Mouse (Mus musculus): ENCODE measurements at regions not wholly inside any gene's neighbourhood (a gene's known extent, or its start where the extent isn't known, plus 50 kb on each side); places are given as distances from the start of the nearest gene placed in this dataset.

GRCm38 (mm10) chr6:135642711-135643110, 280.4 kb downstream of the Emp1 start:
- WGBS (ENCODE audit: insufficient replicate concordance) = 62% methylated on average over 5 of the region's 5 CpGs
- no peak overlapping the region for H3K4me3 ChIP-seq
- ATAC-seq = no peak
- H3K9ac ChIP-seq = no peak overlapping the region
- H3K27me3 ChIP-seq (replicated peaks) = no peaks in the 10 kb centered on the region
- no peaks in the 10 kb centered on the region for H3K9me3 ChIP-seq (replicated peaks)
- no peak overlapping the region for H3K4me2 ChIP-seq
- H3K36me3 ChIP-seq = no peaks in the 10 kb centered on the region
- H3K4me1 ChIP-seq = no peaks in the 10 kb centered on the region
- H3K27ac ChIP-seq = no peak overlapping the region

GRCm38 (mm10) chr6:135646177-135646576, 283.8 kb downstream of the Emp1 start:
- no peaks in the 10 kb centered on the region for H3K9me3 ChIP-seq (replicated peaks)
- no peak for ATAC-seq
- no peaks in the 10 kb centered on the region for H3K36me3 ChIP-seq
- no peaks in the 10 kb centered on the region for H3K27me3 ChIP-seq (replicated peaks)
- no peak overlapping the region for H3K27ac ChIP-seq
- no peak overlapping the region for H3K4me2 ChIP-seq
- WGBS (ENCODE audit: insufficient replicate concordance) = 32% methylated on average over 1 of the region's 1 CpGs
- H3K9ac ChIP-seq = no peak overlapping the region
- H3K4me1 ChIP-seq = no peaks in the 10 kb centered on the region
- no peak overlapping the region for H3K4me3 ChIP-seq

- H3K36me3 ChIP-seq = no peaks in the 10 kb centered on the region
- H3K27ac ChIP-seq = no peak overlapping the region
- ATAC-seq = no peak
- no peaks in the 10 kb centered on the region for H3K9me3 ChIP-seq (replicated peaks)
- H3K9ac ChIP-seq = no peak overlapping the region
- H3K4me1 ChIP-seq = no peaks in the 10 kb centered on the region
- 70% methylated on average over 3 of the region's 3 CpGs for WGBS (ENCODE audit: insufficient replicate concordance)
- no peaks in the 10 kb centered on the region for H3K27me3 ChIP-seq (replicated peaks)
- no peak overlapping the region for H3K4me3 ChIP-seq
- no peak overlapping the region for H3K4me2 ChIP-seq
Measured at GRCm38 (mm10) chr6:135653002-135653401, 290.7 kb downstream of the Emp1 start.

GRCm38 (mm10) chr6:135662386-135662785, 300.0 kb downstream of the Emp1 start:
- no peaks in the 10 kb centered on the region for H3K4me1 ChIP-seq
- 69% methylated on average over 3 of the region's 3 CpGs for WGBS (ENCODE audit: insufficient replicate concordance)
- ATAC-seq = no peak
- H3K4me3 ChIP-seq = no peak overlapping the region
- no peaks in the 10 kb centered on the region for H3K36me3 ChIP-seq
- H3K9me3 ChIP-seq (replicated peaks) = no peaks in the 10 kb centered on the region
- no peak overlapping the region for H3K9ac ChIP-seq
- no peaks in the 10 kb centered on the region for H3K27me3 ChIP-seq (replicated peaks)
- no peak overlapping the region for H3K27ac ChIP-seq
- no peak overlapping the region for H3K4me2 ChIP-seq

GRCm38 (mm10) chr6:135662801-135663537, 300.6 kb downstream of the Emp1 start:
- no peak overlapping the region for H3K4me2 ChIP-seq
- no peak overlapping the region for H3K27ac ChIP-seq
- no peak overlapping the region for H3K4me3 ChIP-seq
- H3K9me3 ChIP-seq (replicated peaks) = no peaks in the 10 kb centered on the region
- no peak for ATAC-seq
- no peaks in the 10 kb centered on the region for H3K36me3 ChIP-seq
- no peak overlapping the region for H3K9ac ChIP-seq
- H3K27me3 ChIP-seq (replicated peaks) = no peaks in the 10 kb centered on the region
- H3K4me1 ChIP-seq = no peaks in the 10 kb centered on the region
- 65% methylated on average over 4 of the region's 4 CpGs for whole genome bisulfite sequencing (ENCODE audit: insufficient replicate concordance)
